Mouse (Mus musculus): ENCODE results near the gene Fastkd2. TPM values are rescaled to one million over a fixed set of nuclear protein-coding genes. Genes with fewer than 3 reads are reported as not detected.

The Fastkd2 gene
- 8.2 and 9.1 TPM in 2 replicates for polyA plus RNA-seq (2012; rRNA removed)

DNA sequence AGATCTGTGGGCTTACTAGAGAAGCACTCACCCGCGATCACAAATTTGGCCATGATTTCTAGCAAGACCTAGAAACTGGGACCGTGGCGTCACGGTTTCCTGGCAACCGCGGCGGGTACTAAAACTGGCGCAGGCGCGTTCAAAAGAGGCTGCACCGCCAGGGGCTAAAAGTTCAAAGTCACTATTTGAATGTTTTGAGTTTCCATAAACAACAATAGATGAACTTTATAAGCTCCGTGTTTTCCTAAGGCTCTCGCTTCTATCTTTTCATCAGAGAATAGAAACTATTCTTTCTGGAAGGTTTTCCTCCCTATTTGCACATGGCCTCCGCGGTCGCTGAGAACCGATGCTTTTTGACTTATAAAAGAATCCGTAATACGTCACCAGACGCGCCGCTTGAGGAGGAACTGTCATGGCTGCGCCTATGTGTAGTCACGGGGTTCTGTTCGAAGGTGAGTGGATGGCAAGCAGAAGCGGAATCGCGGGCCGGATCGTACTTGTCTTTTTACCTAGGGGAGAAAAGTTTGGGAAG is at the start of gene Fastkd2, which contains the start of gene Mdh1b:
Gene Fastkd2, plus strand, starts transcription at position 375 of the 532 bp plus-strand sequence.
Gene Mdh1b, minus strand, starts transcription at position 79 of the 532 bp plus-strand sequence.

DNA sequence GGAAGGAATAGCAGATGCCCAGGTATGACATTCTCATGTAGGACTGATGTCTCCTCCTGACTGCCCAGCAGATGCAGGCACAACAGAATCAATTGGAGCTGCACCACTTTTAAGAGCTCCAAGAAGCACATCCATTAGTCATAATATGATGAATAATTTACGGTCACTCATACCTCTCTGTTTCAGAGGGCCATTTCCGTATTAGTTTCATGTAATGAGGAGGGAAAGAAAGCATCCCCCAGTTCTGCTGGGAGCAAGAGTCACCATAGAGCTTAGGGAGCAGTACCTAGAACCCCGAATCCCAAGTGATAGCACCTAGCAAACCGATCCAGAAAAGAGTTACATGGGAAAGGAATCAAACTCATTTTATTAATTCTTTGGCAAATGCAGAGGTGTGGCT is 43.6 kb upstream of the Fastkd2 start, which contains the start of gene Dytn:
Gene Dytn, minus strand, starts transcription at position 101 of the 400 bp plus-strand sequence.

DNA sequence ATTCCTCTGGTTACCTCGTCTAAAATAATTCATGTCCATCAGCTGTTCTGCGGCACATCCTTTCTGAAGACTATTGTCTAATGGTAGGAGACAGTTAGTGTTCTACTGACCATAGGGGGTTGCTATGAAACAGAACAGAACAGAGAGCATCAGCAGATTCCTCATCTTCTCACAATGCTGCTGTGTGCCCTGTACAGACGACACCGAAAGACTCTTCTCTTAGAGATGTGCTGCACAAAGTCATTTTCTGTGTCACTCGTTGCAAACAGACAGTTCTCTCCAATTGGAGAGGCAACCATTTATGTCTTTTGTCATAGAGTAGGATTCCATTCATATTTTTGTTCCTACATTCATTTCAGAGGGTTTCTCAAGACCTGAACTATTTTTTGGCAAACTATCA is 38.8 kb downstream of the Fastkd2 start, which contains the start of gene 4933402D24Rik:
Gene 4933402D24Rik, minus strand, starts transcription at position 101 of the 400 bp plus-strand sequence.

Other genes starting within 250 kb of the Fastkd2 start
- gene Gm39653, start 114.6 kb upstream of the Fastkd2 start, polyA plus RNA-seq (2012; rRNA removed) = not detected in 2 replicates
- not detected in 2 replicates for gene Dytn, start 43.7 kb upstream of the Fastkd2 start, polyA plus RNA-seq (2012; rRNA removed)
- not detected in 2 replicates for gene Mdh1b, start 296 bp upstream of the Fastkd2 start, polyA plus RNA-seq (2012; rRNA removed)
- not detected in 2 replicates for gene 4933402D24Rik, start 38.7 kb downstream of the Fastkd2 start, polyA plus RNA-seq (2012; rRNA removed)